Mouse (Mus musculus): Measurements from ENCODE around the gene 1700025F22Rik. TPM values are rescaled to one million over a fixed set of nuclear protein-coding genes. Genes with fewer than 3 reads are reported as not detected.
"Not testable (repeated sequence)": the region's sequence is repeated elsewhere in the genome, so short reads cannot be mapped to it uniquely, and the experiment has no call there.

1700025F22Rik gene
- polyA plus RNA-seq, 1 experiment from 2014 or later = not detected

GRCm38 (mm10) chr19:11101880-11102279 is 63.2 kb downstream of the 1700025F22Rik start:
- Histone ChIP-seq H3K9me3 (no peaks in the 10 kb centered on the region), H3K27me3 (no peaks in the 10 kb centered on the region), H3K4me3 (no peak overlapping the region), H3K4me1 (replicated peaks) (no peaks in the 10 kb centered on the region), H3K27ac (no peak overlapping the region), H3K9ac (no peak overlapping the region), H3K4me2 (no peak overlapping the region), H3K36me3 (no peaks in the 10 kb centered on the region)
- ATAC-seq (ENCODE audit: low FRiP score) = no peak
- 88% methylated on average over 1 of the region's 1 CpGs for WGBS

GRCm38 (mm10) chr19:11098401-11098800 is 66.7 kb downstream of the 1700025F22Rik start:
- Histone ChIP-seq H3K27ac (no peak overlapping the region), H3K9ac (no peak overlapping the region), H3K36me3 (no peaks in the 10 kb centered on the region), H3K9me3 (no peaks in the 10 kb centered on the region), H3K4me3 (no peak overlapping the region), H3K4me2 (no peak overlapping the region), H3K4me1 (replicated peaks) (no peaks in the 10 kb centered on the region), H3K27me3 (peaks cover 3% of the 10 kb centered on the region)
- no peak for ATAC-seq (ENCODE audit: low FRiP score)
- WGBS = 89% methylated on average over 3 of the region's 3 CpGs

DNA sequence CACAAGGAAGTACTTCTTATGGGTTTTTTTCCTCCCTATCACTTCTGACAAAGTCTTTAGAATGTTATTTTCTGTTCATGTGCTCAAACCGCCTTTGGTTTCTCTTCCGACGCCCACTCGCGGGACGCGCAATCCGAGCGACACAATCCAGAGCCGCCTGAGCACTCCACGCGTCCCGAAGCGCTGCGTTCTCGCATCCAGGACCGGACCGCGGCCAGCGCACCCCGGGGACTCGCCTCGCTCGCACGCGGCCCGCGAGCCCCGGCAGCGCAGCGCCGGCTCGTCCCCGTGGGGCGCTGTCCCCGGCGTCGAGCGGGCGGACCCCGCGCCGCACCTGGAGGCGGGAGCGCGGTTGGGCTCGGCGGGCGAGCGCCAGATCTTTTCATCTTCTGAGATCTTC is 73.0 kb downstream of the 1700025F22Rik start:
- not testable (repeated sequence) for H3K9me3 ChIP-seq; H3K27ac ChIP-seq; H3K36me3 ChIP-seq; H3K4me1 ChIP-seq (replicated peaks)
- Histone ChIP-seq H3K4me2 (peak overlapping the region; percentile 60), H3K27me3 (peaks cover 19% of the 10 kb centered on the region), H3K4me3 (peak overlapping the region; percentile 37), H3K9ac (0 out of 2 replicates have a peak overlapping the region, but pooled peaks have one; percentile 13)
- 4% methylated on average over 50 of the region's 50 CpGs for WGBS
- 0 out of 2 replicates have a peak, but pooled peaks have one; percentile 39 for ATAC-seq (ENCODE audit: low FRiP score)

Other genes starting within 250 kb of the 1700025F22Rik start
- gene Zp1, start 244.7 kb downstream of the 1700025F22Rik start, polyA plus RNA-seq (2015; fragmentation: Nextera tagmentation; extraction: Ambion mirVana) = not detected in 2 replicates
- 0.19 and 0.22 TPM in 2 replicates for gene Ptgdr2, start 228.2 kb downstream of the 1700025F22Rik start, polyA plus RNA-seq (2015; fragmentation: Nextera tagmentation; extraction: Ambion mirVana)
- 15.0 and 15.2 TPM in 2 replicates for gene Ccdc86, start 216.1 kb downstream of the 1700025F22Rik start, polyA plus RNA-seq (2015; fragmentation: Nextera tagmentation; extraction: Ambion mirVana)
- gene Ms4a10, start 190.7 kb downstream of the 1700025F22Rik start, polyA plus RNA-seq (2015; fragmentation: Nextera tagmentation; extraction: Ambion mirVana) = not detected in 2 replicates
- not detected in 2 replicates for gene Ms4a15, start 172.1 kb downstream of the 1700025F22Rik start, polyA plus RNA-seq (2015; fragmentation: Nextera tagmentation; extraction: Ambion mirVana)
- not detected in 2 replicates for gene Ms4a18, start 147.3 kb downstream of the 1700025F22Rik start, polyA plus RNA-seq (2015; fragmentation: Nextera tagmentation; extraction: Ambion mirVana)
- gene Ms4a8a, start 84.2 kb downstream of the 1700025F22Rik start, polyA plus RNA-seq (2015; fragmentation: Nextera tagmentation; extraction: Ambion mirVana) = not detected in 2 replicates
- not detected in 2 replicates for gene 1700017D01Rik, start 34.4 kb downstream of the 1700025F22Rik start, polyA plus RNA-seq (2015; fragmentation: Nextera tagmentation; extraction: Ambion mirVana)
- gene Ms4a13, start 31.4 kb upstream of the 1700025F22Rik start, polyA plus RNA-seq (2015; fragmentation: Nextera tagmentation; extraction: Ambion mirVana) = not detected in 2 replicates
- not detected in 2 replicates for gene Ms4a12, start 67.1 kb upstream of the 1700025F22Rik start, polyA plus RNA-seq (2015; fragmentation: Nextera tagmentation; extraction: Ambion mirVana)
- gene Ms4a1, start 100.9 kb upstream of the 1700025F22Rik start, polyA plus RNA-seq (2015; fragmentation: Nextera tagmentation; extraction: Ambion mirVana) = not detected in 2 replicates
- not detected in 2 replicates for gene Ms4a5, start 118.6 kb upstream of the 1700025F22Rik start, polyA plus RNA-seq (2015; fragmentation: Nextera tagmentation; extraction: Ambion mirVana)
- gene Ms4a14, start 149.1 kb upstream of the 1700025F22Rik start, polyA plus RNA-seq (2015; fragmentation: Nextera tagmentation; extraction: Ambion mirVana) = 0.08 TPM in 1 of 2 replicates, not detected in the other
- 3.2 and 3.8 TPM in 2 replicates for gene Ms4a7, start 170.8 kb upstream of the 1700025F22Rik start, polyA plus RNA-seq (2015; fragmentation: Nextera tagmentation; extraction: Ambion mirVana)
- gene Ms4a4a, start 210.2 kb upstream of the 1700025F22Rik start, polyA plus RNA-seq (2015; fragmentation: Nextera tagmentation; extraction: Ambion mirVana) = 2.1 and 2.6 TPM in 2 replicates
- gene Ms4a4c, start 239.4 kb upstream of the 1700025F22Rik start, polyA plus RNA-seq (2015; fragmentation: Nextera tagmentation; extraction: Ambion mirVana) = 0.14 and 0.44 TPM in 2 replicates